In genomic region chr10:116789096-116789495, GRCm38 (mm10) we compare ENCODE assay signal across 8 mouse cellular contexts.
DNase-seq lines count a peak whose midpoint lies in the region; ATAC-seq and TF ChIP-seq lines count a peak whose summit lies in the region.

No protein-coding gene starts in this region.

- H3K4me1 ChIP-seq in forebrain, embryonic 15.5 days: no peaks in the 10 kb centered on the region
- H3K4me1 ChIP-seq in forebrain, embryonic 11.5 days (replicated peaks; ENCODE audit: control insufficient read depth, insufficient read depth, low read length): no peaks in the 10 kb centered on the region
- no peaks in the 10 kb centered on the region for H3K4me1 ChIP-seq in spleen, adult 2 months (ENCODE audit: control insufficient read depth, insufficient read depth, insufficient read length)
- 0 out of 2 replicates have a peak, but pooled peaks cover 4% of the 10 kb centered on the region for H3K4me1 ChIP-seq in embryonic facial prominence, embryonic 14.5 days (ENCODE audit: control insufficient read depth, insufficient read depth, low read length)
- no peaks in the 10 kb centered on the region for H3K4me1 ChIP-seq in intestine, embryonic 15.5 days (replicated peaks)

- no peak overlapping the region for H3K9ac ChIP-seq in forebrain, embryonic 15.5 days (replicated peaks)
- H3K9ac ChIP-seq in forebrain, embryonic 11.5 days (ENCODE audit: low read length): no peak overlapping the region
- H3K9ac ChIP-seq in embryonic facial prominence, embryonic 14.5 days (ENCODE audit: low read depth, low read length): no peak overlapping the region
- H3K9ac ChIP-seq in intestine, embryonic 15.5 days: no peak overlapping the region

- 0 out of 2 replicates have a peak, but pooled peaks have one; percentile 29 for ATAC-seq in forebrain, embryonic 15.5 days (replicated peaks)
- ATAC-seq in forebrain, embryonic 11.5 days (replicated peaks; ENCODE audit: low FRiP score): no peak
- no peak for ATAC-seq in embryonic facial prominence, embryonic 14.5 days (ENCODE audit: low read depth)
- ATAC-seq in megakaryocyte-erythroid progenitor cell, adult 5-6 weeks (replicated peaks; ENCODE audit: low FRiP score, low TSS enrichment, poor library complexity, severe bottlenecking): 0 out of 2 replicates have a peak, but pooled peaks have one; percentile 50
- no peak for ATAC-seq in intestine, embryonic 15.5 days

- H3K4me2 ChIP-seq in forebrain, embryonic 15.5 days (replicated peaks): no peak overlapping the region
- no peak overlapping the region for H3K4me2 ChIP-seq in forebrain, embryonic 11.5 days (ENCODE audit: low read depth, low read length, severe bottlenecking)
- H3K4me2 ChIP-seq in embryonic facial prominence, embryonic 14.5 days (ENCODE audit: low read depth, low read length): no peak overlapping the region
- no peak overlapping the region for H3K4me2 ChIP-seq in intestine, embryonic 15.5 days (replicated peaks)

- H3K9me3 ChIP-seq in forebrain, embryonic 15.5 days: no peaks in the 10 kb centered on the region
- H3K9me3 ChIP-seq in forebrain, embryonic 11.5 days (ENCODE audit: control insufficient read depth, low read length): no peaks in the 10 kb centered on the region
- H3K9me3 ChIP-seq in embryonic facial prominence, embryonic 14.5 days (ENCODE audit: control insufficient read depth, low read length): no peaks in the 10 kb centered on the region
- no peaks in the 10 kb centered on the region for H3K9me3 ChIP-seq in intestine, embryonic 15.5 days

- H3K27ac ChIP-seq in forebrain, embryonic 15.5 days (replicated peaks): no peak overlapping the region
- H3K27ac ChIP-seq in forebrain, embryonic 11.5 days (ENCODE audit: low read depth, low read length): no peak overlapping the region
- no peak overlapping the region for H3K27ac ChIP-seq in spleen, adult 2 months (ENCODE audit: insufficient read depth, low read length)
- H3K27ac ChIP-seq in embryonic facial prominence, embryonic 14.5 days (replicated peaks; ENCODE audit: low read depth, low read length): no peak overlapping the region
- H3K27ac ChIP-seq in intestine, embryonic 15.5 days: no peak overlapping the region

- no peaks in the 10 kb centered on the region for H3K36me3 ChIP-seq in forebrain, embryonic 15.5 days
- H3K36me3 ChIP-seq in forebrain, embryonic 11.5 days (ENCODE audit: control insufficient read depth, insufficient read depth, low read length): no peaks in the 10 kb centered on the region
- no peaks in the 10 kb centered on the region for H3K36me3 ChIP-seq in spleen, adult 2 months (ENCODE audit: control insufficient read depth, insufficient read depth, low read length)
- no peaks in the 10 kb centered on the region for H3K36me3 ChIP-seq in embryonic facial prominence, embryonic 14.5 days (ENCODE audit: control insufficient read depth, insufficient read depth, low read length)
- H3K36me3 ChIP-seq in intestine, embryonic 15.5 days: no peaks in the 10 kb centered on the region

- no peak overlapping the region for H3K4me3 ChIP-seq in forebrain, embryonic 15.5 days
- H3K4me3 ChIP-seq in forebrain, embryonic 11.5 days (ENCODE audit: low read depth, low read length): no peak overlapping the region
- no peak overlapping the region for H3K4me3 ChIP-seq in spleen, adult 2 months (ENCODE audit: extremely low read depth, insufficient read depth, insufficient read length)
- no peak overlapping the region for H3K4me3 ChIP-seq in embryonic facial prominence, embryonic 14.5 days (ENCODE audit: low read depth, low read length)
- H3K4me3 ChIP-seq in intestine, embryonic 15.5 days (replicated peaks): no peak overlapping the region

- TF ChIP-seq POLR2A in spleen, adult 2 months (IDR thresholded peaks at IDR 0.05; ENCODE audit: low read depth, low read length): no peak

- peak; percentile 31; the same call in 1 of the 2 replicates for TF ChIP-seq CTCF in spleen, adult 2 months (IDR thresholded peaks at IDR 0.05; ENCODE audit: extremely low read depth, insufficient read depth, insufficient read length, insufficient replicate concordance)

- H3K27me3 ChIP-seq in forebrain, embryonic 15.5 days: no peaks in the 10 kb centered on the region
- H3K27me3 ChIP-seq in forebrain, embryonic 11.5 days (ENCODE audit: control insufficient read depth, insufficient read depth, low read length): no peaks in the 10 kb centered on the region
- no peaks in the 10 kb centered on the region for H3K27me3 ChIP-seq in spleen, adult 2 months (ENCODE audit: control insufficient read depth, insufficient read depth, low read length)
- no peaks in the 10 kb centered on the region for H3K27me3 ChIP-seq in embryonic facial prominence, embryonic 14.5 days (replicated peaks; ENCODE audit: control insufficient read depth, insufficient read depth, low read length)
- no peaks in the 10 kb centered on the region for H3K27me3 ChIP-seq in intestine, embryonic 15.5 days (replicated peaks)

- DNase-seq in forebrain, embryonic 11.5 days (ENCODE audit: low spot score): no peak
- DNase-seq in spleen, adult 2 months (ENCODE audit: low read depth in 1 of 2, low spot score in 2 of 2): peak; percentile 9 to 11
- no peak for DNase-seq in spleen, adult 12 weeks (ENCODE audit: low spot score)
- peak; percentile 58 for DNase-seq in embryonic facial prominence, embryonic 14.5 days (ENCODE audit: low spot score)
- no peak for DNase-seq in heart, postnatal 4 days

Comparison
In these comparisons a context has a peak if more than half of its experiments do, and no peak if none do; other contexts are left out.
1. ATAC-seq: peak in forebrain, embryonic 15.5 days (single experiment) and megakaryocyte-erythroid progenitor cell, adult 5-6 weeks (single experiment); none in forebrain, embryonic 11.5 days (single experiment), embryonic facial prominence, embryonic 14.5 days (single experiment) and intestine, embryonic 15.5 days (single experiment).
2. DNase-seq: peak in spleen, adult 2 months (2 of 2) and embryonic facial prominence, embryonic 14.5 days (single experiment); none in forebrain, embryonic 11.5 days (single experiment), spleen, adult 12 weeks (single experiment) and heart, postnatal 4 days (single experiment).